Mouse (Mus musculus) cerebellum, adult 2 months (tissue): ENCODE data around the gene Bcr.

ENCODE experiments used
- CTCF ChIP-seq: fragments of 200-500 bp; IDR thresholded peaks from 2 replicates; pipeline ENCODE4 v1.5.1; 2011; ENCODE audit warnings: low read depth, mild to moderate bottlenecking, control low read depth, low read length, moderate library complexity, borderline replicate concordance; ENCODE audit not compliant: insufficient read depth
- POLR2A ChIP-seq: fragments of 200-500 bp; IDR thresholded peaks from 2 replicates; pipeline ENCODE4 v1.6.1; 2011; ENCODE audit warnings: low read length, control low read depth, borderline replicate concordance; ENCODE audit not compliant: insufficient read depth

DNA sequence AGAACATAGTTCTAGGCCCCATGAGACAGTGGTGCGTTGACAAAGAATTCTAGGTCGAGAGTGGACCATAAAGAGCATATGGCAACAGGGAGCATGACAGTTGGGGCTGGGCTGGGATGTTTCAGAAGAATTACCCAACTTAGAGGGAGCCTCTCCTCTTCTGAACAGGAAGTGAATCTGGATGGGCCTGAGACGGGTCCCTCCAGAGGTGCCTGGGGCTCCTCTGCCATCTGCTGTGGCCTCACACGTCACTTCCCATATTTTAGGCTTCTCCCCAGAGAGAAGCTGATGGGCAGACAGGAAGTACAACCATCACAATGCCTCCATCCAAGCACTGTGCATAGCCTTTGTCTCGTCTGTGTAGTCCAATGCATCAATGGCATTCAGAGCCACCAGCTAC lies 4.7 kb upstream of the Bcr start:
- no peak for TF ChIP-seq CTCF
- no peak for TF ChIP-seq POLR2A
